Mouse (Mus musculus) heart, embryonic 12.5 days (tissue): ENCODE measurements around the gene Oscar. TPM values are rescaled to one million over a fixed set of nuclear protein-coding genes. Genes with fewer than 3 reads are reported as not detected.
"Not testable (repeated sequence)": the region's sequence is repeated elsewhere in the genome, so short reads cannot be mapped to it uniquely, and the experiment has no call there.

Experiments
- ATAC-seq: fragments of 200-750 bp; cut with Nextera tagmentation; 2 replicates; pipeline ENCODE4 v1.8.0; 2017; ENCODE audit warnings: moderate TSS enrichment, moderate library complexity; ENCODE audit not compliant: insufficient number of reproducible peaks, low FRiP score
- H3K27ac ChIP-seq: fragments of 300-500 bp; sonication (generic); 2 replicates; pipeline ENCODE4 v1.5.1; 2016; ENCODE audit warnings: mild to moderate bottlenecking, moderate library complexity; ENCODE audit not compliant: poor library complexity, severe bottlenecking
- H3K27me3 ChIP-seq: fragments of 300-500 bp; sonication (generic); replicated peaks from 2 replicates; pipeline ENCODE4 v1.6.1; 2016; ENCODE audit warnings: mild to moderate bottlenecking, moderate library complexity
- H3K36me3 ChIP-seq: fragments of 300-500 bp; sonication (generic); 2 replicates; pipeline ENCODE4 v1.6.1; 2016; ENCODE audit warnings: mild to moderate bottlenecking, moderate library complexity
- H3K4me1 ChIP-seq: fragments of 300-500 bp; sonication (generic); replicated peaks from 2 replicates; pipeline ENCODE4 v1.6.1; 2016; ENCODE audit warnings: mild to moderate bottlenecking
- H3K4me2 ChIP-seq: fragments of 300-500 bp; sonication (generic); 2 replicates; pipeline ENCODE4 v1.6.1; 2016; ENCODE audit warnings: mild to moderate bottlenecking, moderate library complexity
- H3K4me3 ChIP-seq: fragments of 300-500 bp; sonication (generic); 2 replicates; pipeline ENCODE4 v1.5.1; 2016; ENCODE audit warnings: mild to moderate bottlenecking
- H3K9ac ChIP-seq: fragments of 300-500 bp; sonication (generic); 2 replicates; pipeline ENCODE4 v1.6.1; 2016; ENCODE audit warnings: mild to moderate bottlenecking, moderate library complexity
- H3K9me3 ChIP-seq: fragments of 300-500 bp; sonication (generic); replicated peaks from 2 replicates; pipeline ENCODE4 v1.6.1; 2016; ENCODE audit warnings: mild to moderate bottlenecking, moderate library complexity
- WGBS: fragments of 180-500 bp; shearing (Covaris S2); methylation state at CpG from one replicate; pipeline ENCODE4 v1.1.7; 2016; 5-methylcytosine and 5-hydroxymethylcytosine counted together
- polyA plus RNA-seq: library from polyadenylated mRNA; unstranded; fragments of >200 nt; fragmentation: Nextera tagmentation; extraction: Ambion mirVana; gene quantifications from 2 replicates; pipeline ENCODE4 v1.2.1, GENCODE M21; 2016

The Oscar gene
- polyA plus RNA-seq, 1 experiment from 2014 or later, result 0.09 TPM

DNA sequence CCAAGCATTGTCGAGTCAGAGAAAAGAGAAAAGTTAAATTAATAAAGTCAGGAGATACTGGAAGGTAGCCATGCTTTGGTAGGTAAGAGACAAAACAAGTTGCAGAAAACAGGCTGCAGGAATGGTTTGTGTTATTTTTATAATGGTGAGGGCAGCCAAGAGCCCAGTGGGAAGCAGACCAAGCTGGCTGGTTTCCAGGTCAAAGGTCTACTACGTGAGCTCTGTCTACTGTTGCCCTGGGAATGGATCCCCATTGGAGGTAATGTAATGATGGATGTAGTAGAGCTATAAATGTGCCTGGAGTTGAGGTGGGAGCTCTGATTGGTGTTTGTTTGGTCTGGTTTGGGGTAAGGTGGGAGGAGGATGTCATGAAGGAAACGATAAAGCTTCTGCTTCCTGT, 6.9 kb downstream of the Oscar start:
- Histone ChIP-seq H3K36me3 (no peaks in the 10 kb centered on the region), H3K4me2 (no peak overlapping the region), H3K9ac (no peak overlapping the region), H3K4me1 (no peaks in the 10 kb centered on the region), H3K4me3 (no peak overlapping the region), H3K9me3 (peaks cover 5% of the 10 kb centered on the region; the same call in 1 of the 2 replicates), H3K27me3 (no peaks in the 10 kb centered on the region), H3K27ac (no peak overlapping the region)
- no peak for ATAC-seq
- 58% methylated on average over 3 of the region's 3 CpGs for WGBS

DNA sequence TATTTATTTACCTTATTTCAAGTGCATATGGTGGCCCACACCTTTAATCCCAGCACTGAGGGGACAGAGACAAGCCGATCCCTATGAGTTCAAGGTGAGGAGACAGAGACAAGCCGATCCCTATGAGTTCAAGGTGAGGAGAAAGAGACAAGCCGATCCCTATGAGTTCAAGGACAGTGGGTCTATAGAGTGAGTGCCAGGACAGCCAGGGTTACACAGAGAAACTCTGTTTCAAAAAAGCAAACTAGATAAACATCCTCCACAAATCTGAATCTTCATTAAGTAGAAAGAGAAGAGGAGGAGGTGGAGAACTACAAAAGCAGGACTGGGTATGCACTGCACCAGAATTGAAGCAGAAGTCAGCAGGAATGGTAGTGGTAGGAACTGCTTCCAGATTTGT, 7.3 kb downstream of the Oscar start:
- H3K9me3 ChIP-seq, result peaks cover 5% of the 10 kb centered on the region; the same call in 1 of the 2 replicates
- no peak overlapping the region for H3K9ac ChIP-seq
- no peak overlapping the region for H3K27ac ChIP-seq
- H3K27me3 ChIP-seq, result no peaks in the 10 kb centered on the region
- no peaks in the 10 kb centered on the region for H3K36me3 ChIP-seq
- H3K4me2 ChIP-seq, result no peak overlapping the region
- 91% methylated on average over 3 of the region's 3 CpGs for WGBS
- ATAC-seq, result no peak
- H3K4me3 ChIP-seq, result no peak overlapping the region
- no peaks in the 10 kb centered on the region for H3K4me1 ChIP-seq

DNA sequence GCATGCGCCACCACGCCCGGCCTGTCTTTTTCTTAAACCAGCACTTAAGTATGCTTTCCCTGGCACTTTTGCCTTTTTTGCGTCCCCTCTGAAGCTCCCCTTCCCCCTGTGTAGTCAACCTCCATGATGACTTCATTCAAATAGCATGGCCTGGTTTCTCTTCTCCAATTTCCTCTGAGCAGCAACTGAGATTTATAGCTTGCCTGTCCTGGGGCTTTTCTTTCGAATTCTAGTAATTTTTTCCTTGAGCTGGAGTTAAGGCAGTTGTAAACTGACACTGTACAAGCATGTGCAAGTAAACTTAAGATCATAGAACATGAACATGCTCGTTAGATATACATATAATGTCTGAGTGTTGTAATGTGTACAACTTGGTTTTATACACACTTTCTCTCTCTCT, 8.6 kb downstream of the Oscar start:
- ATAC-seq, result no peak
- no peak overlapping the region for H3K4me3 ChIP-seq
- H3K4me2 ChIP-seq, result no peak overlapping the region
- H3K27me3 ChIP-seq, result no peaks in the 10 kb centered on the region
- 82% methylated on average over 6 of the region's 6 CpGs for WGBS
- no peaks in the 10 kb centered on the region for H3K4me1 ChIP-seq
- no peaks in the 10 kb centered on the region for H3K36me3 ChIP-seq
- no peak overlapping the region for H3K9ac ChIP-seq
- no peak overlapping the region for H3K27ac ChIP-seq
- peaks cover 5% of the 10 kb centered on the region; the same call in 1 of the 2 replicates for H3K9me3 ChIP-seq

DNA sequence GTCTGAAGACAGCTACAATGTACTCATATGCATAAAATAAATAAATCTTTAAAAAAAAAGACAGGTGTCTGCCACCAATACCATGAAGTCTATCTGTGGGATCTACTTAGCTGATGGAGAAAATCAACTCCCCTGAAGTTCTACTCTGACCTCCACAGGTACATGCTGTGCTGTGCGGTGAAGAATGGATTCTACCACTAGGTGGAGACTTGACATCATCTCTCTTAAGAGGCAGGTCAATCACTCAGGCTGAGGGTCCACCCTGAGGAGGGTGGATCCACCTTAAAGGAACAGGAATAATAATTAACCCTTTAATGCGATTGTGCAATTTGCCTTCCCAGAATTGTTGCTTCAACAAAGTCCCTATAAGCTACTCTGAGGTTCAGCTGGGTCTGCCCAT, 9.2 kb downstream of the Oscar start:
- Histone ChIP-seq H3K4me3 (no peak overlapping the region), H3K4me2 (no peak overlapping the region), H3K9me3 (peaks cover 5% of the 10 kb centered on the region; the same call in 1 of the 2 replicates), H3K36me3 (no peaks in the 10 kb centered on the region), H3K4me1 (no peaks in the 10 kb centered on the region), H3K27ac (no peak overlapping the region), H3K27me3 (no peaks in the 10 kb centered on the region), H3K9ac (no peak overlapping the region)
- 11% methylated on average over 2 of the region's 2 CpGs for WGBS
- ATAC-seq, result no peak

DNA sequence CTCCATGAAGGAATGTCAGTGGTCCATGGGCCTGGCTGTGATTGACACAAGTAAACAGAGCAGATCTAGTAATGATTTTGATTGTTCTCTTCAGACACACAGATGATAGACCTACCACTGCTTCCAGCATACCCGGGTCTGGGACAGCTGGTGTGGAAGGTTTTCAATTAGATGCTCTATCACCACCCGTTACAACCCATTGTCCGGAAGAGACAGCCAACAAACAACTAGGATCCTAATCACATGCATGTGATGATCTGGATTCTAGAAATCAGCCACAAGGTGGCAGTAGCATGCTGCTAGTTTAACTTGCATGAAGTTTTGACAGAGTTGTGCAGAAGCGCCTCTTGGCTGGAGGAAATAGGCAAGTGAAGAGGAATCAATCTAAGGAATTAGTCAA, 14.8 kb downstream of the Oscar start:
- Histone ChIP-seq H3K4me2 (no peak overlapping the region), H3K4me1 (no peaks in the 10 kb centered on the region), H3K27me3 (no peaks in the 10 kb centered on the region), H3K36me3 (no peaks in the 10 kb centered on the region), H3K9me3 (peaks cover 5% of the 10 kb centered on the region; the same call in 1 of the 2 replicates), H3K4me3 (no peak overlapping the region), H3K27ac (no peak overlapping the region), H3K9ac (no peak overlapping the region)
- no peak for ATAC-seq
- 20% methylated on average over 4 of the region's 4 CpGs for WGBS

DNA sequence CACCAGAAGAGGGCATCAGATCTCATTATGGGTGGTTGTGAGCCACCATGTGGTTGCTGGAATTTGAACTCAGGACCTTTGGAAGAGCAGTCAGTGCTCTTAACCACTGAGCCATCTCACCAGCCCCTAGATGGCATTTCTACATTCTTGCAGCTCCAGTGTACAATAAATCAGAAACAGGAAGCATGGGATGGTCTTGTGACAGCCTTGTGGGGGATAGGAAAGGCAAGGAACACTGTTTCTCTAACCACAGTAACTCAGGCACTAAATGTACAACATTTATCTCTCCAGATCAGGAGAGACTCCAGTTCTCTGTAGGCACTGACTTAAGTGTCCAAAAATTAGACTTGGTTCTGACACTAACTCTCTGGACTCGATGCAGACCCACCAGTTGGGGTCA, 18.2 kb downstream of the Oscar start:
- H3K36me3 ChIP-seq, H3K27ac ChIP-seq, H3K27me3 ChIP-seq, ATAC-seq, H3K9me3 ChIP-seq, H3K4me1 ChIP-seq, H3K4me3 ChIP-seq, H3K9ac ChIP-seq, H3K4me2 ChIP-seq: not testable (repeated sequence)
- WGBS, result 50% methylated on average over 1 of the region's 1 CpGs

DNA sequence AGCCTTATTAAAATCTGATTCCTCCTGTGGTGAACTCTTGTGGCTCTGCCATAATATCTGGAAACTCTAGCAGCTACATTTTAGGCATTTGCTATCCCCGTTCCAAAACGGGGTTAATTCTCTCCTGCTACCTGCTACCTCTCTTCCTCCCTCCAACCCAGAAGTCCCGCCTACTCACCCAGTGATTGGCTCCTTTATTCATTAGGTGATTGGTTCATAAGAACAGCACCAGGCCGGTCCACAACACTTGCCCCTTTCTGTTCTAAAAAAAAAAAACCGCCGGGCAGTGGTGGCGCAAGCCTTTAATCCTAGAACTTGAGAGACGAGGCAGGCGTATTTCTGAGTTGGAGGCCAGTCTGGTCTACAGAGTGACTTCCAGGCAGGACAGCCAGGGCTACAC, 20.8 kb downstream of the Oscar start:
- ATAC-seq, result no peak
- peak overlapping the region; percentile 29; the same call in 1 of the 2 replicates for H3K4me3 ChIP-seq
- no peak overlapping the region for H3K27ac ChIP-seq
- H3K9ac ChIP-seq, result no peak overlapping the region
- no peaks in the 10 kb centered on the region for H3K9me3 ChIP-seq
- H3K27me3 ChIP-seq, result no peaks in the 10 kb centered on the region
- WGBS, result 5% methylated on average over 9 of the region's 9 CpGs
- no peaks in the 10 kb centered on the region for H3K4me1 ChIP-seq
- no peaks in the 10 kb centered on the region for H3K36me3 ChIP-seq
- H3K4me2 ChIP-seq, result peak overlapping the region; percentile 54

DNA sequence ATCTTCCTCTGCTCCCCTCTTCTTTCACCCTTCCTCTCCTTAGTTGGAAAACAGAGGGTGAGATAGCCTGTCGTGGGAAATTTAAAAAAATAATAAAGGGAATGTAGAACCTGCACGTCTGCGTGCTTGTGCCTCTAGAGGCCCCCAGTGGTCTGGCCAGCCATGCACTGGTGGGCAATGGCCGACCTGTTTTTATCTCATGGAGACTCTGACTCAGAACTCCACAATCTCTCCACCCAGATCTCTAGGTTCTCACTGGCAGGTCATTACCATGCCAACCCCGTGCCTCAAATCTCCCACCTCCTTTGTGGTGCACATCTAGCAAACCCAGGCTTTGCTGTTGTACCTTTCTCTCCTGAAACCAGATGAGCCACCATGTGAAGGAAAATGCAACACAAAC, 21.3 kb downstream of the Oscar start:
- 14% methylated on average over 5 of the region's 5 CpGs for WGBS
- ATAC-seq, result no peak
- Histone ChIP-seq H3K27me3 (no peaks in the 10 kb centered on the region), H3K9ac (no peak overlapping the region), H3K4me2 (peak overlapping the region; percentile 54), H3K36me3 (no peaks in the 10 kb centered on the region), H3K4me1 (no peaks in the 10 kb centered on the region), H3K27ac (no peak overlapping the region), H3K4me3 (peak overlapping the region; percentile 29; the same call in 1 of the 2 replicates), H3K9me3 (no peaks in the 10 kb centered on the region)

DNA sequence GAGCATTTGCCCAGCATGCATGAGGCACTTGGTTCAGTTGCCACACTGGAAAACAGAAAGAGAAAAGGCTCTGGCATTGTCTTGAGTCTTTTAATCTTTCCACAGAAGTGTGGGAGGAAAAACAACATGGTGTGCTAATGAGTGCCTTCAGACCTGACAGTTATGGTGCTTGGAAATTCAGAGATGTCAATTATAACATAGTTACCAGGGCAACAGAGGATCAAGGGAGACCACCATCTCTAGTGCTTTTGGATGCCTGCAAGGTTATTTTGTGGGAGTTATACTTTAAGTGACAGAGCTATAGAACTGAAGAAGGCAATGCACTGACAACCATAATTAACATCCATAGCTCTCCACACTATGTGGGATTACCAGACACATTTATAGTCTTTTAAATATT, 22.1 kb downstream of the Oscar start:
- Histone ChIP-seq H3K4me3 (no peak overlapping the region), H3K27ac (no peak overlapping the region), H3K9me3 (no peaks in the 10 kb centered on the region), H3K4me1 (no peaks in the 10 kb centered on the region), H3K9ac (no peak overlapping the region), H3K36me3 (no peaks in the 10 kb centered on the region), H3K4me2 (no peak overlapping the region), H3K27me3 (no peaks in the 10 kb centered on the region)
- no peak for ATAC-seq

DNA sequence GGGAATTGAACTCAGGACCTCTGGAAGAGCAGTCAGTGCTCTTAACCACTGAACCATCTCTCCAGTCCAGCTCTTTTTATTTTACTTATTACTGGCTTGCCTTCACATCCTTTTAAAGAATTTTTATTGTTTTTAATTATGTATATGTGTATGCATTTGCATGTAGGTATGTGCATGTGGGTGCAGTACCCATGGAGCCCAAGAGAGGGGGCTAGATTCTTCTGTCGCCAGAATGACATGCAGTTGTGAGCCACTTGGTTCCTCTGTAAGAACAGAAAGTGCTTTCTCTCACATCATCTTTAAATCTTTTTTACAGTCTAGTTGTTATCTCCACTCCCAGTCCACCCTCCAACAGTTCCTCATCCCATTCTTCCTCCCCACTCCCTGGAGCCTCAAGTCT, 24.4 kb downstream of the Oscar start:
- Histone ChIP-seq H3K4me3 (no peak overlapping the region), H3K9me3 (no peaks in the 10 kb centered on the region), H3K4me2 (no peak overlapping the region), H3K9ac (no peak overlapping the region), H3K4me1 (no peaks in the 10 kb centered on the region), H3K27ac (no peak overlapping the region), H3K27me3 (no peaks in the 10 kb centered on the region), H3K36me3 (no peaks in the 10 kb centered on the region)
- ATAC-seq, result no peak
- WGBS, result 69% methylated on average over 1 of the region's 1 CpGs

DNA sequence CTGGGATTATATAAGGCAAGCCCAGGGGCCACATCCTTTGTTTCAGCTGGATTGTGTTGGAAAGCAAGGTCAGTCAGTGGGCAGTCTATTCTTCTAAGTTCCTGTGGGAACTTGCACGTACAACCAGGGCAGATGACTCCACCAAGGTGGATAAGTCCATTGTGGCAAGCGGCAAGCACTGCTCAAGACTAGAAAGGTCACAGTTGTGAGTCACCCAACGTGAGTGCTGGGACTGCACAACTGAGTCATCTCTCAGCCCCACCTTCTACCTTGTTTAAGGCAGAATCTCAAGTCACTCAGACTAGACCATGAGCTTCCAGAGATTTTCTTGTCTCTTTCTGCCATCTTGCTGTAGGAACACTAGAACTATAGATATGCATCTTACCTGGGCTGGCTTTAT, 25.4 kb downstream of the Oscar start:
- Histone ChIP-seq H3K27me3 (no peaks in the 10 kb centered on the region), H3K4me1 (no peaks in the 10 kb centered on the region), H3K4me2 (no peak overlapping the region), H3K9ac (no peak overlapping the region), H3K27ac (no peak overlapping the region), H3K9me3 (no peaks in the 10 kb centered on the region), H3K36me3 (no peaks in the 10 kb centered on the region), H3K4me3 (no peak overlapping the region)
- no peak for ATAC-seq
- 71% methylated on average over 3 of the region's 3 CpGs for WGBS

DNA sequence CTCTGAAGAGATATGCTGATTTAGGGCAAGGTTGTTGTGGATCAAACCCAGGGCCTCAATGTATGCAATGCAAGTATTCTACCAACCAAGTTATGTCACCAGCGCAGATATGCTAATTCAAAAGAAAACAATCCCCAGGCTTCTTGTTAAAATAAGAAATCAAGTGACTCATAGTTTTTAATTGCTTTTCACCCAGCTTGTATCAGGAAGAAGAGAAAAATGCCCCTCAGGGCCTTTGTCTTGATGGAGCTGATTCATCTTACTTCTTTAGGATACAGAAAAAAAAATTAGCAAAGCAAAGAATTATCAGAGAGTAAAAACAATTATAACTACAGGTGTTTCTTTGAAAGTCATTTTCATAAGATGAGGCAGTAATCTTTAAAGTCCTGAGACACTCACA, 28.7 kb downstream of the Oscar start:
- WGBS, result 63% methylated on average over 1 of the region's 1 CpGs
- no peaks in the 10 kb centered on the region for H3K9me3 ChIP-seq
- no peak overlapping the region for H3K27ac ChIP-seq
- ATAC-seq, result no peak
- H3K4me3 ChIP-seq, result no peak overlapping the region
- H3K4me1 ChIP-seq, result no peaks in the 10 kb centered on the region
- no peaks in the 10 kb centered on the region for H3K36me3 ChIP-seq
- no peaks in the 10 kb centered on the region for H3K27me3 ChIP-seq
- no peak overlapping the region for H3K9ac ChIP-seq
- no peak overlapping the region for H3K4me2 ChIP-seq
